Mouse (Mus musculus): ENCODE data around the gene Flvcr2.

DNA sequence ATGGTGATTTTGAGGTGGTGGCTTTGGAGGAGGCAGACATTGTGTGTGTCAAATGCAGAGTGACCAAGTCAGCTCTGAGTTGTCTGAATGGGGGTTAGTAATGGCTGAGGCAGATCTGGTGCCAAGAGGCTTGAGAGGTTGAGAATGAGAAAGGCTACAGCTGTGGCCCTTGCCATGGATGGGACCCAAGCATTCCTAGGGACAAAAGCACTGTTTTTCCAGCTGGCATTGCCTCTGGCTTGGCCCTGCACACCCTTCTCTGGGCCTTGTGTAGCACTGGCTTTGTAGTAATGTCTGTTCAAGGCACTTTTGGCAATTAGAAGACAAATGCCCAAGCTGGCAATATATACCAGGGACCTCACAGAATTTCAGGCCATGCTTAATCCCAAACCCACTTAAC lies 64.6 kb downstream of the Flvcr2 start:
- no peak for TF ChIP-seq CTCF (IDR thresholded peaks at IDR 0.05)
- no peak for TF ChIP-seq EP300 (IDR thresholded peaks at IDR 0.05)

All from lung, postnatal 0 days (tissue).